Mouse (Mus musculus) forebrain, embryonic 11.5 days (tissue): Measurements from ENCODE around the gene Papln. TPM values are rescaled to one million over a fixed set of nuclear protein-coding genes. Genes with fewer than 3 reads are reported as not detected.

Experiments
- ATAC-seq: fragments of 200-750 bp; cut with Nextera tagmentation; replicated peaks from 2 replicates; pipeline ENCODE4 v1.8.0; 2017; ENCODE audit warnings: moderate TSS enrichment; ENCODE audit not compliant: low FRiP score
- DNase-seq: peaks from one replicate; pipeline ENCODE4 v3.0.0-alpha.2; 2017; ENCODE audit warnings: low spot score
- H3K27ac ChIP-seq: fragments of 300-500 bp; sonication (generic); 2 replicates; pipeline ENCODE4 v1.5.1; 2014; ENCODE audit warnings: low read depth, low read length
- H3K27me3 ChIP-seq: fragments of 300-500 bp; sonication (generic); 2 replicates; pipeline ENCODE4 v1.6.1; 2014; ENCODE audit warnings: mild to moderate bottlenecking, low read length, mixed read lengths; ENCODE audit not compliant: control insufficient read depth, insufficient read depth
- H3K36me3 ChIP-seq: fragments of 300-500 bp; sonication (generic); 2 replicates; pipeline ENCODE4 v1.6.1; 2014; ENCODE audit warnings: mild to moderate bottlenecking, low read length, moderate library complexity, mixed read lengths; ENCODE audit not compliant: control insufficient read depth, insufficient read depth
- H3K4me1 ChIP-seq: fragments of 300-500 bp; sonication (generic); replicated peaks from 2 replicates; pipeline ENCODE4 v1.6.1; 2014; ENCODE audit warnings: low read length, mixed read lengths; ENCODE audit not compliant: control insufficient read depth, insufficient read depth
- H3K4me2 ChIP-seq: fragments of 300-500 bp; sonication (generic); 2 replicates; pipeline ENCODE4 v1.6.1; 2014; ENCODE audit warnings: low read depth, mild to moderate bottlenecking, low read length, moderate library complexity, mixed read lengths; ENCODE audit not compliant: severe bottlenecking
- H3K4me3 ChIP-seq: fragments of 300-500 bp; sonication (generic); 2 replicates; pipeline ENCODE4 v1.5.1; 2014; ENCODE audit warnings: low read depth, low read length
- H3K9ac ChIP-seq: fragments of 300-500 bp; sonication (generic); 2 replicates; pipeline ENCODE4 v1.6.1; 2014; ENCODE audit warnings: low read length
- H3K9me3 ChIP-seq: fragments of 300-500 bp; sonication (generic); 2 replicates; pipeline ENCODE4 v1.6.1; 2016; ENCODE audit warnings: low read length, mixed read lengths; ENCODE audit not compliant: control insufficient read depth
- WGBS: fragments of 180-500 bp; shearing (Covaris S2); extraction: QIAGEN DNeasy Blood & Tissue Kit; methylation state at CpG from one replicate; pipeline ENCODE4 v1.1.7; 2014; 5-methylcytosine and 5-hydroxymethylcytosine counted together
- polyA plus RNA-seq: library from polyadenylated mRNA; unstranded; fragments of >200 nt; fragmentation: Nextera tagmentation; extraction: Ambion mirVana; gene quantifications from 2 replicates; pipeline ENCODE4 v1.2.1, GENCODE M21; 2014

The Papln gene
- polyA plus RNA-seq, 1 experiment from 2014 or later, result 0.04 TPM

GRCm38 (mm10) chr12:83816616-83817015 lies 53.2 kb downstream of the Papln start:
- Histone ChIP-seq H3K4me2 (no peak overlapping the region), H3K36me3 (no peaks in the 10 kb centered on the region; the same call in 1 of the 2 replicates), H3K9ac (no peak overlapping the region), H3K27me3 (no peaks in the 10 kb centered on the region), H3K9me3 (no peaks in the 10 kb centered on the region), H3K4me1 (no peaks in the 10 kb centered on the region), H3K4me3 (no peak overlapping the region), H3K27ac (no peak overlapping the region)
- 83% methylated on average over 1 of the region's 1 CpGs for WGBS
- ATAC-seq (no peak), DNase-seq (no peak)

DNA sequence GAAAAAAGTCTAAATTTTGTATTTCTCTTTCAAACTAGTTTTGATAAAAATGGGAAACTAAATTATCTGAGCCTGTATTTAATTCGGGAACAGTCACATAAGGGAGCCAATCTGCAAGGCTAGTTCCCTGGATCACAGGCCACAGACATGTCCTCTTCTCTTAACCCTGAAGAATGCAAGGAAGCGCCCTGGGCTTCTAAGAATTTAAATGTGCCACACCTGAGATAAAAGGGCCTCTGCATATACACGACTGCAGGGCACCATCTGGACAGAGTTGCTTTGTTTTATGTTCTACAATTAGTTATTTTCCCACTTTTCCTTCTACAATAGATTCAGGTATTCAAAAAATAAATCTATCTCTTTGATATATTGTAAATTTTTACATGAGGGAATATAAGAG lies 67.0 kb downstream of the Papln start:
- 85% methylated on average over 3 of the region's 3 CpGs for WGBS
- Histone ChIP-seq H3K36me3 (no peaks in the 10 kb centered on the region), H3K27me3 (no peaks in the 10 kb centered on the region), H3K9me3 (no peaks in the 10 kb centered on the region), H3K27ac (no peak overlapping the region), H3K4me1 (no peaks in the 10 kb centered on the region), H3K4me3 (no peak overlapping the region), H3K9ac (no peak overlapping the region), H3K4me2 (no peak overlapping the region)
- DNase-seq (no peak), ATAC-seq (no peak)

GRCm38 (mm10) chr12:83833979-83834378 lies 70.5 kb downstream of the Papln start:
- no peaks in the 10 kb centered on the region for H3K27me3 ChIP-seq
- no peak overlapping the region for H3K4me3 ChIP-seq
- H3K36me3 ChIP-seq, result no peaks in the 10 kb centered on the region
- H3K4me1 ChIP-seq, result no peaks in the 10 kb centered on the region
- 96% methylated on average over 3 of the region's 3 CpGs for WGBS
- DNase-seq (no peak), ATAC-seq (no peak)
- no peaks in the 10 kb centered on the region for H3K9me3 ChIP-seq
- no peak overlapping the region for H3K4me2 ChIP-seq
- no peak overlapping the region for H3K9ac ChIP-seq
- no peak overlapping the region for H3K27ac ChIP-seq

GRCm38 (mm10) chr12:83841409-83842190 lies 78.2 kb downstream of the Papln start:
- DNase-seq, result no peak
- WGBS, result 92% methylated on average over 10 of the region's 10 CpGs
- ATAC-seq, result no peak

More at GRCm38 (mm10) chr12:83841409-83842190, 78.2 kb downstream of the Papln start:
- Histone ChIP-seq H3K27me3 (no peaks in the 10 kb centered on the region), H3K4me2 (no peak overlapping the region), H3K4me1 (no peaks in the 10 kb centered on the region), H3K27ac (no peak overlapping the region), H3K36me3 (no peaks in the 10 kb centered on the region), H3K4me3 (no peak overlapping the region), H3K9me3 (no peaks in the 10 kb centered on the region), H3K9ac (no peak overlapping the region)

Other genes with a start within 250 kb of the Papln start
- 24.4 and 26.7 TPM in 2 replicates for gene Dcaf4, start 243.2 kb upstream of the Papln start, polyA plus RNA-seq
- 24.8 and 24.9 TPM in 2 replicates for gene Zfyve1, start 166.4 kb upstream of the Papln start, polyA plus RNA-seq
- 298 and 300 TPM in 2 replicates for gene Rbm25, start 132.4 kb upstream of the Papln start, polyA plus RNA-seq
- gene Psen1, start 75.5 kb upstream of the Papln start, polyA plus RNA-seq, result 64.9 and 69.6 TPM in 2 replicates
- gene Numb, start 158.3 kb downstream of the Papln start, polyA plus RNA-seq, result 33.3 and 34.4 TPM in 2 replicates
- gene Riox1, start 187.0 kb downstream of the Papln start, polyA plus RNA-seq, result 18.0 and 20.0 TPM in 2 replicates
- not detected in 2 replicates for gene Heatr4, start 221.2 kb downstream of the Papln start, polyA plus RNA-seq
- 12.2 and 12.7 TPM in 2 replicates for gene Acot2, start 224.2 kb downstream of the Papln start, polyA plus RNA-seq
- 34.1 and 42.7 TPM in 2 replicates for gene Acot1, start 245.9 kb downstream of the Papln start, polyA plus RNA-seq